Comparison of ENCODE assay signal across 31 mouse cellular contexts in genomic region chr7:142520331-142520730, GRCm38 (mm10). TPM values are rescaled to one million over a fixed set of nuclear protein-coding genes. Genes with fewer than 3 reads are reported as not detected.
DNase-seq lines count a peak whose midpoint lies in the region; ATAC-seq and TF ChIP-seq lines count a peak whose summit lies in the region.
"Had no signal": no experiment of that assay in that cellular context is flagged by ENCODE, and none has a peak within 500 bp of the region (broad histone marks: within the 10 kb centered on the region; RNA-seq: fewer than 3 reads in every experiment).

No protein-coding gene starts in this region.

- no peaks in the 10 kb centered on the region for H3K36me3 ChIP-seq in heart, embryonic 13.5 days
- H3K36me3 ChIP-seq in lung, embryonic 14.5 days (ENCODE audit: insufficient read depth) = no peaks in the 10 kb centered on the region
- no peaks in the 10 kb centered on the region for H3K36me3 ChIP-seq in limb, embryonic 10.5 days
- no peaks in the 10 kb centered on the region for H3K36me3 ChIP-seq in hindbrain, embryonic 13.5 days
- H3K36me3 ChIP-seq: hindbrain, embryonic 10.5 days; liver, embryonic 15.5 days; midbrain, embryonic 12.5 days; neural tube, embryonic 13.5 days had no signal

- peak overlapping the region; percentile 89 for H3K27ac ChIP-seq in heart, embryonic 13.5 days (replicated peaks)
- peak overlapping the region; percentile 8; the same call in 1 of the 2 replicates for H3K27ac ChIP-seq in lung, embryonic 14.5 days (ENCODE audit: low read depth)
- H3K27ac ChIP-seq in limb, embryonic 10.5 days = peak overlapping the region; percentile 73
- no peak overlapping the region for H3K27ac ChIP-seq in hindbrain, embryonic 13.5 days
- H3K27ac ChIP-seq: gastrocnemius, adult 2 months; hindbrain, embryonic 10.5 days; layer of hippocampus, adult 2 months; liver, embryonic 15.5 days; midbrain, embryonic 12.5 days; neural tube, embryonic 13.5 days had no signal

- ATAC-seq in heart, embryonic 13.5 days (ENCODE audit: extremely low read depth, insufficient number of reproducible peaks, low FRiP score, low TSS enrichment) = no peak
- ATAC-seq in lung, embryonic 14.5 days (ENCODE audit: insufficient read depth) = no peak
- ATAC-seq in hindbrain, embryonic 13.5 days (ENCODE audit: low FRiP score) = no peak
- ATAC-seq: forebrain, embryonic 16.5 days; hindbrain, embryonic 16.5 days had no signal

- no peak overlapping the region; the same call in 1 of the 2 replicates for H3K9ac ChIP-seq in heart, embryonic 13.5 days
- no peak overlapping the region for H3K9ac ChIP-seq in lung, embryonic 14.5 days
- H3K9ac ChIP-seq in hindbrain, embryonic 13.5 days = no peak overlapping the region
- H3K9ac ChIP-seq: liver, embryonic 15.5 days; midbrain, embryonic 12.5 days; neural tube, embryonic 13.5 days had no signal

- H3K4me1 ChIP-seq in heart, embryonic 13.5 days = peaks cover 71% of the 10 kb centered on the region
- H3K4me1 ChIP-seq in lung, embryonic 14.5 days (ENCODE audit: insufficient read depth) = peaks cover 42% of the 10 kb centered on the region
- peaks cover 62% of the 10 kb centered on the region for H3K4me1 ChIP-seq in limb, embryonic 10.5 days
- peaks cover 30% of the 10 kb centered on the region for H3K4me1 ChIP-seq in hindbrain, embryonic 13.5 days (replicated peaks)

- 80% methylated on average over 4 of the region's 4 CpGs for WGBS in heart, embryonic 13.5 days
- 82% methylated on average over 4 of the region's 4 CpGs for WGBS in lung, embryonic 14.5 days
- 80% methylated on average over 4 of the region's 4 CpGs for WGBS in limb, embryonic 10.5 days
- 93% methylated on average over 4 of the region's 4 CpGs for WGBS in hindbrain, embryonic 13.5 days

- no peaks in the 10 kb centered on the region for H3K9me3 ChIP-seq in heart, embryonic 13.5 days
- no peaks in the 10 kb centered on the region for H3K9me3 ChIP-seq in lung, embryonic 14.5 days (ENCODE audit: low read depth, low read length)
- no peaks in the 10 kb centered on the region for H3K9me3 ChIP-seq in limb, embryonic 10.5 days (replicated peaks)
- no peaks in the 10 kb centered on the region for H3K9me3 ChIP-seq in hindbrain, embryonic 13.5 days
- H3K9me3 ChIP-seq: hindbrain, embryonic 10.5 days; liver, embryonic 15.5 days; megakaryocyte, embryonic 14.5 days; midbrain, embryonic 12.5 days; neural tube, embryonic 13.5 days had no signal

- no peaks in the 10 kb centered on the region for H3K27me3 ChIP-seq in heart, embryonic 13.5 days (replicated peaks)
- H3K27me3 ChIP-seq in lung, embryonic 14.5 days (ENCODE audit: insufficient read depth, low read length) = no peaks in the 10 kb centered on the region
- H3K27me3 ChIP-seq in limb, embryonic 10.5 days (ENCODE audit: low read depth, poor library complexity, severe bottlenecking) = no peaks in the 10 kb centered on the region
- no peaks in the 10 kb centered on the region for H3K27me3 ChIP-seq in hindbrain, embryonic 13.5 days
- H3K27me3 ChIP-seq: midbrain, embryonic 12.5 days had no signal

- H3K4me2 ChIP-seq in heart, embryonic 13.5 days = no peak overlapping the region
- no peak overlapping the region for H3K4me2 ChIP-seq in lung, embryonic 14.5 days
- no peak overlapping the region for H3K4me2 ChIP-seq in hindbrain, embryonic 13.5 days
- H3K4me2 ChIP-seq: liver, embryonic 15.5 days; midbrain, embryonic 12.5 days; neural tube, embryonic 13.5 days had no signal

- TF ChIP-seq CTCF in lung, embryonic 14.5 days (IDR thresholded peaks at IDR 0.05; ENCODE audit: low read depth) = no peak

- no peak for DNase-seq in heart, adult 8-10 months (ENCODE audit: low spot score)
- DNase-seq in lung, embryonic 14.5 days = no peak
- no peak for DNase-seq in lung, postnatal 10 days
- no peak for DNase-seq in limb, embryonic 10.5 days (ENCODE audit: low spot score)
- peak; percentile 86 for DNase-seq in yolk sac, embryonic 10.5 days (ENCODE audit: low spot score)
- DNase-seq: adrenal gland, postnatal 36 days; B cell, adult 2 months; cerebellum, adult 18-20 months; cerebellum, postnatal 10 days; gastrocnemius, adult 2 months; gastrocnemius, postnatal 36 days; heart, postnatal 14 days; kidney, adult 18-20 months; kidney, postnatal 36 days; liver; lung, postnatal 4 days; right cerebral cortex, postnatal 4 days; thymus, postnatal 14 days had no signal

- no peak overlapping the region for H3K4me3 ChIP-seq in heart, embryonic 13.5 days
- H3K4me3 ChIP-seq in lung, embryonic 14.5 days (ENCODE audit: low read depth, low read length) = no peak overlapping the region
- H3K4me3 ChIP-seq in limb, embryonic 10.5 days = no peak overlapping the region
- no peak overlapping the region for H3K4me3 ChIP-seq in hindbrain, embryonic 13.5 days
- H3K4me3 ChIP-seq: gastrocnemius, adult 2 months; hindbrain, embryonic 10.5 days; layer of hippocampus, adult 2 months; liver, embryonic 15.5 days; megakaryocyte, embryonic 14.5 days; midbrain, embryonic 12.5 days; myocyte; neural tube, embryonic 13.5 days had no signal

RNA-seq across cellular contexts. Expression of gene Mrpl23, which starts 12.2 kb away (rescaled TPM):
- polyA plus RNA-seq in heart, embryonic 13.5 days (2015; fragmentation: Nextera tagmentation; extraction: Ambion mirVana) = 15.6 and 17.7 TPM in 2 replicates
- total RNA-seq in heart, adult 8-10 months (2022) = 10 to 100 TPM in 2 of 4 experiments, 1 to 10 TPM in 1, under 1 TPM in 1; 0.90 to 35.4 (median 16.1) TPM
- 20.3 and 31.0 TPM in 2 replicates for polyA plus RNA-seq in lung, embryonic 14.5 days (2014; fragmentation: Nextera tagmentation; extraction: Ambion mirVana)
- polyA plus RNA-seq in limb, embryonic 10.5 days (2016; fragmentation: Nextera tagmentation; extraction: Ambion mirVana) = 25.9 and 33.7 TPM in 2 replicates
- polyA plus RNA-seq in hindbrain, embryonic 13.5 days (2015; fragmentation: Nextera tagmentation; extraction: Ambion mirVana) = 16.9 and 19.5 TPM in 2 replicates

RNA-seq across cellular contexts. Expression of gene Tnnt3, which starts 21.7 kb away (rescaled TPM):
- 4.0 and 5.4 TPM in 2 replicates for polyA plus RNA-seq in heart, embryonic 13.5 days (2015; fragmentation: Nextera tagmentation; extraction: Ambion mirVana)
- total RNA-seq in heart, adult 8-10 months (2022) = 10 to 100 TPM in 1 of 4 experiments, 1 to 10 TPM in 3; 7.6 to 13.6 (median 9.6) TPM
- polyA plus RNA-seq in lung, embryonic 14.5 days (2014; fragmentation: Nextera tagmentation; extraction: Ambion mirVana) = 1.5 and 2.5 TPM in 2 replicates
- 1.6 and 1.7 TPM in 2 replicates for polyA plus RNA-seq in limb, embryonic 10.5 days (2016; fragmentation: Nextera tagmentation; extraction: Ambion mirVana)
- 1.1 and 2.5 TPM in 2 replicates for polyA plus RNA-seq in hindbrain, embryonic 13.5 days (2015; fragmentation: Nextera tagmentation; extraction: Ambion mirVana)
- total RNA-seq: common myeloid progenitor, adult 5-6 weeks; layer of hippocampus, adult 2 months; left cerebral cortex, postnatal 36 days had no signal

RNA-seq across cellular contexts. Expression of gene Lsp1, which starts 59.7 kb away (rescaled TPM):
- 51.0 and 54.6 TPM in 2 replicates for polyA plus RNA-seq in heart, embryonic 13.5 days (2015; fragmentation: Nextera tagmentation; extraction: Ambion mirVana)
- 10 to 100 TPM; 24.0 to 40.3 (median 31.7) TPM for total RNA-seq in heart, adult 8-10 months (2022)
- polyA plus RNA-seq in lung, embryonic 14.5 days (2014; fragmentation: Nextera tagmentation; extraction: Ambion mirVana) = 98.0 and 99.6 TPM in 2 replicates
- 28.7 and 31.1 TPM in 2 replicates for polyA plus RNA-seq in limb, embryonic 10.5 days (2016; fragmentation: Nextera tagmentation; extraction: Ambion mirVana)
- polyA plus RNA-seq in hindbrain, embryonic 13.5 days (2015; fragmentation: Nextera tagmentation; extraction: Ambion mirVana) = 5.1 and 6.8 TPM in 2 replicates
